Mouse (Mus musculus) liver, embryonic 14.5 days (tissue): ENCODE measurements around the gene Ltc4s.

Experiments
- CTCF ChIP-seq: IDR thresholded peaks from 2 replicates; pipeline ENCODE4 v1.5.1; 2016; ENCODE audit warnings: antibody characterized with exemption, low read depth, control low read depth
- EP300 ChIP-seq: IDR thresholded peaks from 2 replicates; pipeline ENCODE4 v1.6.1; 2016; ENCODE audit warnings: antibody characterized with exemption, low read depth

DNA sequence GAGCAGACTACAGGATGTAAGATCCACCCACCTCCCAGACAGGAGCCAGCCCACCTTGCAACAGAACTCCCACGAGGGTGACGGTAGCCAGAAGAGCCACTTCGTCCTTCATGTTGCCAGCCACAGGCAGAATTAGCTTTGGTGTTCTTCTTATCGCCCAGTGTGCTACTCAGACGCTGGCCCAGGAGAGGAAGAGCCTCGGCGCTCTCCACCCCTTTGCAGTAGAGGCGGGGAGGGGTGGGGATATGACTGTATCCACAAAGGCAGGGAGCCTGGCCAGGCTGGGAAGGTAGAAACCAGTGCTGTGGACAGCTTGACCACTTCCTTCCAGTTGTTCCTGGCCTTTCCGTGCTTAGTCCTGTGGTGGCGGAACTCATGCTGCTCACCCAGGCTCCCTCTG lies at the start of gene Ltc4s:
- TF ChIP-seq EP300 (no peak), CTCF (no peak)
